Mouse (Mus musculus) kidney, postnatal 36 days (tissue): ENCODE data around the gene Gm340.

ENCODE experiments used
- DNase-seq, 2 experiments: peaks; one replicate each; pipeline ENCODE4 v3.0.0; 2021 to 2022; ENCODE audit warnings: mixed read lengths in 2 of 2

Gm340 gene

GRCm38 (mm10) chr19:41615606-41616224 is 33.5 kb downstream of the Gm340 start:
- no peak for DNase-seq

GRCm38 (mm10) chr19:41616274-41616673 is 34.1 kb downstream of the Gm340 start:
- no peak for DNase-seq

GRCm38 (mm10) chr19:41617102-41617501 is 34.9 kb downstream of the Gm340 start:
- no peak for DNase-seq

GRCm38 (mm10) chr19:41618153-41618657 is 36.0 kb downstream of the Gm340 start:
- no peak for DNase-seq

DNA sequence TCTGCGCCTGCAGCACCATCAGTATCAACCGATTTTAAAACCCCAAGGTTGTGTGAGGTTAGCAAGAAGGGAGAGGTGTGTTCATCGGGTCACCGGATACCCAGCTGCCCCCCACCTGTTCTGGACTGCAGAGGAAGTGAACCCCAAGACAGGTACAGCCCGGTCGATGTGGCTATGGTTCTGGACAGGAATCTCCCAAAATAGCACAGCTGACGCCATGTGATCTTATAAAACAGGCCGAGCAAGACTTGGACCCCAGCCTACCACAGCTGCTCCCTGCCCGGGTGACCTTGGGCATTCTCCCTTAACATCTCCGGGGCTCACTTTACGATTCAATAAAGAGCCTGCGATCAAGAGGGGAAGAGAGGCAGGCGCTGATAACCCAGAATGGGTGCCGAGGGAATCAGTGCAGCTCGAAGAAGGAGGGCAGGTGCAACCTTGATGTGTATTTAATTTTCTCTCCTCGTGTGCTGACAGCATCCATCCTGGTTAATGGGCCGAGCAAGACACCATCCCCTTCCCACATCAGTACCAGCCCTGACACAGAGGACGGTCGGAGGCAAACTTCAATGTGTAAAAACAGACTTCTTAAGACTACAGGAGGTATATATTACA is 36.7 kb downstream of the Gm340 start:
- no peak for DNase-seq

DNA sequence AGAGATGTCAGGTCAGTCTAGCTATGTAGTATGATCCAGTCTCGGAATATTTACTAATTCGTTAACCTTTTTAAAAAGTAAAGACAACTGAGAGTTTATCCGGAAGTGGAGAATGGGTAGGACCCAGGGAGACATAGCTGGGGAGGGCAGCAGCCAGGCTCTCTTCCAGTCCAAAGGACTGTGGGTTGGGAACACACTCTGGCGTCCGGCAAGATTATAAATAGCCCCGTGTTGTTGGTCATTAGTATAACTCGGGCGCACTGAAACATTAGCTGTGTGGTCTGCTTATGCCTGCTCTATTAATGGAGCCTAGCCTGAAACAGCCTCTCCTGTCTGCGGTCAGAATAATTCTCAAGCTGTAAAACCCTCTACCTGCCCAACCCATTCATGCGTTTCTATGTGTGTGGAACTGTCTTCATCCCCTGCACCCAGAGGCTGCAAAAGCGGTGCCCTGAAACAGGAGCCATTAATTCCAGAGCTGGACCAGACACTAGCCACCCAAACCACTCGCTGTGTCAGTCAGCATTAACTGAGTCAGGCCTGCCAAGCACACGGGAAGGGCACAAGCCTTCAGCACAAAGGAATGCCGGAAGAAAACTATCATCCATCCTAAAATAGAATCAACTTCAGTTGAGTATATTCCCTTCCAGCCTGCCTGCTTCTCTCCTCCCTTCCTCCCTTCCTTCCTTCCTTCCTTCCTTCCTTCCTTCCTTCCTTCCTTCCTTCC is 38.4 kb downstream of the Gm340 start:
- DNase-seq: no peak

DNA sequence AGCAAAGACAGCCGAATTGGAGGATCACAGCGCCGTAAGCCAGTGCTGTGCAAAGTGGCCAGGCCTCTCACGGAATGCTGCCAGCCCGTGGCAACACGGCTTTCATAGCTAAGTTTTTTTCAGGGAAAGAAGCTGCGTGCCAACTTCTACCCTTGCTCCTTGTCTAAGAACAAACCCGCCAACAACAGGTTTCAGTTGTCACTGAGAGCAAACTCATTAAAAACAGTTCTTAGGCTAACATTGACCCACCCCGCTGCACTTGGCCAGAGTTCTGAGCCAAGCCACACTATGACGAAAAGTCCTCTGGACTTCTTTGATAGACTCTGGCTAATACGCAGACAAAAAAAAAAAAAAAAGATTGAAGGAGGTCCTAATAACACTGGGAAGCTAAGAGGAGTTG is 46.8 kb downstream of the Gm340 start:
- DNase-seq: no peak

GRCm38 (mm10) chr19:41629532-41629931 is 47.4 kb downstream of the Gm340 start:
- DNase-seq: peak; percentile 49 to 69

DNA sequence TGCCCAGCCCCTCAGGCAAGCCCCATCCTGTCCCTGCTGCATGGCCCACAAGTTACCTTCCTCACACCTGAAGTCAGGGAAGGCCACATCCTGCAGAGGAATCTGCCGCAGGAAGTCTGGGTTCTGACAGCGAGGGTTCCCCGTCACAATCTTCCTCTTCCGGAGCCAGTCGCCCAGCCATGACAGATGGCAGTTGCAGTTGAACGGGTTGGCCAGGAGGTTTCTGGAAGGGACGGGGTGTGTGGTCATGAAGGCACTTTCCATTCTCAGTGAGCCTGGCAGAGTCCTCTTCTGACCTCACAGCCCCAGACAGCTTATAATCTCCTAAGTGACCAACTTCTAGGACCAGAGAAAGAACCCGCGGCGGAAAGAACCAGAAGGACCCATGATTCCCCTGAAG is 51.9 kb downstream of the Gm340 start:
- no peak for DNase-seq

DNA sequence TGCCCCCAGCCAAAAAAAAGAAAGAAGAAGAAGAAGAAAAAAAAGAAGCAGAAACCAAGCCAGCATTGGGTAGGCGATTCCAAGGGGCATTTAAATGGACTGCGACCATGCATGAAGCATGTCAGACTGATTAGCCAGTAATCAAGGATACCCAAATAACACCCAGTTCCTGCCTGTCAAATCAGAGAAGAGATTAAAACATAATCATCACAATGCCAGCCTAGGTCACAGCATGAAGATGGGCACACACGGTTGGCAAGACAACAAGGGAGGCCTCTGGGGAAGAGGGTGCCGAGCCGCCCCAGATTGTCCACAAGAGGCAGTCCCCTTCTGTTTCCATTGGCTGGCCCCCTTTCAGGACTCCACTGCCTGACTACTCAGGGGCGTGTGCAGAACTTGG is 52.8 kb downstream of the Gm340 start:
- no peak for DNase-seq
